Mouse (Mus musculus): ENCODE results near the gene Zfp385c.

GRCm38 (mm10) chr11:100741348-100741747 is 49.1 kb upstream of the Zfp385c start:
- TF ChIP-seq POLR2A (IDR thresholded peaks at IDR 0.05; ENCODE audit: control insufficient read depth in 1 of 2, insufficient read depth in 1 of 2, low read depth in 1 of 2, low read length in 2 of 2, poor library complexity in 1 of 2) = no peak
- no peak for TF ChIP-seq CTCF (IDR thresholded peaks at IDR 0.05 in 2 of 3, conservative IDR thresholded peaks at IDR 0.05 in 1 of 3; ENCODE audit: control insufficient read depth in 1 of 3, insufficient read depth in 1 of 3, low read depth in 2 of 3, low read length in 3 of 3, poor library complexity in 1 of 3, severe bottlenecking in 1 of 3)
- no peak for TF ChIP-seq ZNF384 (IDR thresholded peaks at IDR 0.05; ENCODE audit: low read depth, low read length)
- no peak for TF ChIP-seq GATA1 (IDR thresholded peaks at IDR 0.05; ENCODE audit: low read depth, low read length)
- no peak for TF ChIP-seq NELFE (IDR thresholded peaks at IDR 0.05; ENCODE audit: low read depth, low read length)
- TF ChIP-seq CHD2 (IDR thresholded peaks at IDR 0.05; ENCODE audit: low read length) = no peak
- TF ChIP-seq E2F4 (IDR thresholded peaks at IDR 0.05; ENCODE audit: borderline replicate concordance, low read depth, low read length) = no peak
- TF ChIP-seq ZMIZ1 (IDR thresholded peaks at IDR 0.05; ENCODE audit: low read depth, low read length) = no peak
- no peak for TF ChIP-seq RCOR1 (IDR thresholded peaks at IDR 0.05; ENCODE audit: low read depth, low read length)
- TF ChIP-seq POLR2AphosphoS2 (IDR thresholded peaks at IDR 0.05; ENCODE audit: low read length) = no peak
- TF ChIP-seq SIN3A (IDR thresholded peaks at IDR 0.05; ENCODE audit: low read length) = no peak
- no peak for TF ChIP-seq ZC3H11A (IDR thresholded peaks at IDR 0.05; ENCODE audit: low read depth, low read length)

Measured in MEL (cell line).